In the genomic region with DNA sequence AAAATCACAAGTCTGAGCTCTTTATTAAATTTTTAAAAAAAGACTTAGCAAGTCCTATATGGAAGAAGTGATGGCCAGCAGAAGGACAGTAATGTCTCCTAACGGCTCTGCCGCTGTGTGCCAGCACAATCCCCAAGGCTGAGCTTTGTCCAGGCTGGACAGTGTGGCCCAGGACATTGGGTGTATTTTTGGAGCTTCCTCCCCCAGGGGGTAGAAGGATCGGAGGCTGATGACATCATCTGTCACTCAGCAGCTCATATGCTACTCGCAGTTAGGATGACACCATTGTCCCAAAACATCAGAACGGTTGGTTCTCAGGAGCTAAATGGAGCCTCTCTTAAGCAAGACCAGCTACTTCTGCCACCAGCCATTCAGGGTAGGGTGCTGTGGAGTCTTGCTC, we compare ENCODE assay signal across 11 mouse cellular contexts.
A peak's percentile ranks its signal among the peaks of the same experiment; 100 is the strongest.
DNase-seq lines count a peak whose midpoint lies in the region; ATAC-seq and TF ChIP-seq lines count a peak whose summit lies in the region.
"Had no signal": no experiment of that assay in that cellular context is flagged by ENCODE, and none has a peak within 500 bp of the region (broad histone marks: within the 10 kb centered on the region; RNA-seq: fewer than 3 reads in every experiment).

No protein-coding gene starts in this region.

- H3K4me2 ChIP-seq in hindbrain, postnatal 0 days (ENCODE audit: low read depth, low read length): no peak overlapping the region
- H3K4me2 ChIP-seq: embryonic facial prominence, embryonic 12.5 days; forebrain, embryonic 15.5 days had no signal

- TF ChIP-seq CTCF in hindbrain, postnatal 0 days (IDR thresholded peaks at IDR 0.05; ENCODE audit: low read depth): no peak

- no peaks in the 10 kb centered on the region for H3K9me3 ChIP-seq in hindbrain, postnatal 0 days (ENCODE audit: low read length)
- no peaks in the 10 kb centered on the region for H3K9me3 ChIP-seq in hindbrain, embryonic 10.5 days
- H3K9me3 ChIP-seq: embryonic facial prominence, embryonic 12.5 days; forebrain, embryonic 15.5 days had no signal

- no peaks in the 10 kb centered on the region for H3K27me3 ChIP-seq in hindbrain, postnatal 0 days (ENCODE audit: insufficient read depth, low read length)
- H3K27me3 ChIP-seq in hindbrain, embryonic 10.5 days (ENCODE audit: insufficient read depth, poor library complexity, severe bottlenecking): no peaks in the 10 kb centered on the region
- H3K27me3 ChIP-seq: forebrain, embryonic 15.5 days had no signal

- 56% methylated on average over 5 of the region's 5 CpGs for WGBS in hindbrain, postnatal 0 days
- 60% methylated on average over 5 of the region's 5 CpGs for WGBS in hindbrain, embryonic 10.5 days

- peak overlapping the region; percentile 60; the same call in 1 of the 2 replicates for H3K27ac ChIP-seq in hindbrain, postnatal 0 days
- H3K27ac ChIP-seq in hindbrain, embryonic 10.5 days: no peak overlapping the region; the same call in 1 of the 2 replicates
- H3K27ac ChIP-seq: embryonic facial prominence, embryonic 12.5 days; forebrain, embryonic 15.5 days had no signal

- peaks cover 32% of the 10 kb centered on the region for H3K4me1 ChIP-seq in hindbrain, postnatal 0 days (ENCODE audit: insufficient read depth, low read length)
- H3K4me1 ChIP-seq in hindbrain, embryonic 10.5 days (replicated peaks): peaks cover 74% of the 10 kb centered on the region

- H3K36me3 ChIP-seq in hindbrain, postnatal 0 days (ENCODE audit: insufficient read depth, low read length): no peaks in the 10 kb centered on the region
- H3K36me3 ChIP-seq in hindbrain, embryonic 10.5 days: no peaks in the 10 kb centered on the region
- H3K36me3 ChIP-seq: embryonic facial prominence, embryonic 12.5 days; forebrain, embryonic 15.5 days had no signal

- no peak for ATAC-seq in hindbrain, postnatal 0 days
- ATAC-seq: forebrain, embryonic 15.5 days had no signal

- H3K4me3 ChIP-seq in hindbrain, postnatal 0 days (ENCODE audit: low read length): no peak overlapping the region
- H3K4me3 ChIP-seq in hindbrain, embryonic 10.5 days: no peak overlapping the region
- H3K4me3 ChIP-seq: embryonic facial prominence, embryonic 12.5 days; forebrain, embryonic 15.5 days had no signal

- no peak overlapping the region for H3K9ac ChIP-seq in hindbrain, postnatal 0 days (replicated peaks; ENCODE audit: low read length)
- H3K9ac ChIP-seq: forebrain, embryonic 15.5 days had no signal

- peak; percentile 69 to 70 for DNase-seq in cerebellum, adult 18-20 months
- no peak for DNase-seq in cerebellum, postnatal 4 days (ENCODE audit: low spot score in 2 of 2)
- no peak for DNase-seq in hindbrain, postnatal 0 days (ENCODE audit: low spot score)
- DNase-seq in hindbrain, embryonic 10.5 days (ENCODE audit: low spot score): no peak
- peak; percentile 25 for DNase-seq in 416B (ENCODE audit: low read depth)
- peak; percentile 43 to 61 for DNase-seq in cerebellum, postnatal 36 days
- DNase-seq in layer of hippocampus, postnatal 10 days (ENCODE audit: low spot score in 2 of 2): no peak
- DNase-seq in spleen, adult 18-20 months: no peak
- DNase-seq: thymus, postnatal 25 days had no signal

Comparison
In these comparisons a context has a peak if more than half of its experiments do, and no peak if none do; other contexts are left out.
1. DNase-seq: peak in cerebellum, adult 18-20 months (2 of 2), 416B (single experiment) and cerebellum, postnatal 36 days (2 of 2); none in cerebellum, postnatal 4 days (0 of 2), hindbrain, postnatal 0 days (single experiment), hindbrain, embryonic 10.5 days (single experiment), layer of hippocampus, postnatal 10 days (0 of 2) and spleen, adult 18-20 months (0 of 2).